Mouse (Mus musculus) spleen, postnatal 14 days (tissue): Measurements from ENCODE around the gene Gm21887.
"Not testable (repeated sequence)": the region's sequence is repeated elsewhere in the genome, so short reads cannot be mapped to it uniquely, and the experiment has no call there.

Experiments used
- DNase-seq, 2 experiments: peaks; one replicate each; pipeline ENCODE4 v3.0.0; 2021 to 2022; ENCODE audit warnings: low spot score in 2 of 2

Gm21887 gene

DNA sequence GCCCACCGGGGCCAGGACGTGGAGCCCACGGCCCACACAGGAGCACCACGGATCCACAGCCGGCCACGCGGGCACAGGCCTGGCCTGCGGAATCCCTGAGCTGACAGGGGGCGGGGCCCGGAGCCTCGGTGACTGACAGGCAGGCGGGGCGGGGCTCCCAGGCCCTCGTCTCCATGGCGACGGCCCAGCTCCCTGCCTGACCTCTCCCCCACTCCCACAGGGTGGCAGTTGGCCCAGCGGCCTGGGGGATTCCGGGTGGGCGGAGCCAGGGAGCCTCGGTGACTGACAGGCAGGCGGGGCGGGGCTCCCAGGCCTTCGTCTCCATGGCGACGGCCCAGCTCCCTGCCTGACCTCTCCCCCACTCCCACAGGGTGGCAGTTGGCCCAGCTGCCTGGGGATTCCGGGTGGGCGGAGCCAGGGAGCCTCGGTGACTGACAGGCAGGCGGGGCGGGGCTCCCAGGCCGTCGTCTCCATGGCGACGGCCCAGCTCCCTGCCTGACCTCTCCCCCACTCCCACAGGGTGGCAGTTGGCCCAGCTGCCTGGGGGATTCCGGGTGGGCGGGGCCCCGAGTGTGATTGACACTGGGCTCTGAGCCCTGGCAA, 11.5 kb upstream of the Gm21887 start:
- DNase-seq: peak; percentile 99 to 100

DNA sequence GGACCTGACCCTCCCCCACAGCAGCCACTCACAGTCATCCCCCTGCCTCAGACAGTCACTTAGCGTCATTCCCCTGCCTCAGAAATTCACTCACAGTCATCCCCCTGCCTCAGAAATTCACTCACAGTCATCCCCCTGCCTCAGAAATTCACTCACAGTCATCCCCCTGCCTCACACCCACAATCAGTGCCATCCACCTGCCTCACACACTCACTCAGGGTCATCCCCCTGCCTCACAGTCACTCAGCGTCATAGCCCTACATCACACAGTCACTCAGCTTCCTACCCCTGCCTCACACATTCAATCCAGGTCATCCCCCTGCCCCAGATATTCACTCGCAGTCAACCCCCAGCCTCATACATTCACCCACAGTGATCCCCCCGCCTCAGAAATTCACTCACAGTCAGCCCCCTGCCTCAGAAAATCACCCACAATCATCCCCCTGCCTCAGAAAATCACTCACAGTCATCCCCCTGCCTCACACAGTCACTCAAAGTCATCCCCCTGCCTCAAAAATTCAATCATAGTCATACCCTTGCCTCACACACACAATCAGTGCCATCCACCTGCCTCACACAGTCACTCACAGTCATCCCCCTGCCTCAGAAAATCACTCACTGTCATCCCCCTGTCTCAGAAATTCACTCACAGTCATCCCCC, 10.8 kb upstream of the Gm21887 start:
- not testable (repeated sequence) for DNase-seq

DNA sequence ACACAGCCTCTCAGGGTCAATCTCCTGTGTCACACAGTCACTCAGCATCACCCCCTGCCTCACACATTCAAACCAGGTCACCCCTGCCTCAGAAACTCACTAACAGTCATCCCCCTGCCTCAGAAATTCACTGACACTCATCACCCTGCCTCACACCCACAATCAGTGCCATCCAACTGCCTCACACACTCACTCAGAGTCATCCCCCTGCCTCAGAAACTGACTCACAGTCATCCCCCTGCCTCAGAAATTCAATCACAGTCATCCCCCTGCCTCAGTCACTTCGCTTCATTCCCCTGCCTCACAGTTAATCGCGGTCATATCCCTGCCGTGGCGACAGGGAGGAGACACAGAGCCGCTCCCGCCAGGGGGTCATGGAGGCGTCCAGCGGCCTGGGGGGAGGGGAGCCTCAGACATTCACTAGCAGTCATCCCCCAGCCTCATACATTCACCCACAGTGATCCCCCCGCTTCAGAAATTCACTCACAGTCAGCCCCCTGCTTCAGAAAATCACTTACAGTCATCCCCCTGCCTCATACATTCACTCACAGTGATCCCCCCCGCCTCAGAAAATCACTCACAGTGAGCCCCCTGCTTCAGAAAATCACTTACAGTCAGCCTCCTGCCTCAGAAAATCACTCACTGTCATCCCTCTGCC, 10.1 kb upstream of the Gm21887 start:
- peak in 1 of 2 experiments; percentile 39 for DNase-seq

DNA sequence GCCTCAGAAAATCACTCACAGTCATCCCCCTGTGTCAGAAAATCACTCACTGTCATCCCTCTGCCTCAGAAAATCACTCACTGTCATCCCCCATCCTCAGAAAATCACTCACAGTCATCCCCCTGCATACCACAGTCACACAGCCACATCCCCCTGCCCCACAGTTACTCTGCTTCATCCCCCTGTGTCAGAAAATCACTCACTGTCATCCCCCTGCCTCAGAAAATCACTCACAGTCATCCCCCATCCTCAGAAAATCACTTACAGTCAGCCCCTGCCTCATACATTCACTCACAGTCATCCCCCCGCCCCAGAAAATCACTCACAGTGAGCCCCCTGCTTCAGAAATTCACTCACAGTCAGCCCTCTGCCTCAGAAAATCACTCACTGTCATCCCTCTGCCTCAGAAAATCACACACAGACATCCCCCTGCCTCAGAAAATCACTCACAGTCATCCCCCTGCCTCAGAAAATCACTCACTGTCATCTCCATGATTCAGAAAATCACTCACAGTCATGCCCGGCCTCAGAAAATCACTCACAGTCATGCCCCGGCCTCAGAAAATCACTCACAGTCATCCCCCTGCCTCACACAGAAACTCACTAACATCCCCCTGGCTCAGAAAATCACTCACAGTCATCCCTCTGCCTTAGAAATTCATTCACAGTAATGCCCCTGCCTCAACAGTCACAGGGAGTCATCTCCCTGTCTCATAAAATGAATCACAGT, 9.4 kb upstream of the Gm21887 start:
- not testable (repeated sequence) for DNase-seq

DNA sequence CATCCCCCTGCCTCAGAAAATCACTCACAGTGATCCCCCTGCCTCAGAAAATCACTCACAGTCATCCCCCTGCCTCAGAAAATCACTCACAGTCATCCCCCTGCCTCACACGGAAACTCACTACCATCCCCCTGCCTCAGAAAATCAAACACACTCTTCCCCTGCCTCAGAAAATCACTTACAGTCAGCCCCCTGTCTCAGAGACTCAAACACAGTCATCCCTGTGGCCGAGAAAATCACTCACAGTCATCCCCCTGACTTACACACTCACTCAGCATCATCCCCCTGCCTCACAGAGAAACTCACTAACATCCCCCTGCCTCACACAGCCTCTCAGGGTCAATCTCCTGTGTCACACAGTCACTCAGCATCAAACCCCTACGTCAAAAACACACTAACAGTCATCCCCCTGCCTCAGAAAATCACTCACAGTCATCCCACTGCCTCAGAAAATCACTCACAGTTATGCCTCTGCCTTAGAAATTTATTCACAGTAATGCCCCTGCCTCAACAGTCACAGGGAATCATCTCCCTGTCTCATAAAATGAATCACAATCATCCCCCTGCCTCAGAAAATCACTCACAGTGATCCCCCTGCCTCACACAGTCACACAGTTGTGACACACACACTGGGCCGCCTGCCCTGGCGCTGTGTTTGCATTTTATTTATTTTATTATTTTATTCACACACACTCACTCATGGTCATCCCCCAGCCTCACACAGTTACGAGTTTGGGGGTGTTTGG, 8.6 kb upstream of the Gm21887 start:
- not testable (repeated sequence) for DNase-seq

DNA sequence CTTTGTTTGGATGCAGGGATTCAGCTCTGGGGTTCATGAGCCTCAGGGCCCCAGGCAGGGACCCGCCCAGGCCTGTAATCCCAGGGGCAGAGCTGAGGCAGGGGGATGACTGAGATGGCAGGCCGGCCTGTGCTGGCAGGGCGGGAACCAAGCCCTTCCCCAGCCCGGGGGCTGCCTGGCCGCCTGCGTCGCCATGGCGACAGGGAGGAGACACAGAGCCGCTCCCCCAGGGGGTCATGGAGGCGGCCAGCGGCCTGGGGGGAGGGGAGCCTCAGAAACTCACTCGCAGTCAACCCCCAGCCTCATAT, 8.1 kb upstream of the Gm21887 start:
- not testable (repeated sequence) for DNase-seq

DNA sequence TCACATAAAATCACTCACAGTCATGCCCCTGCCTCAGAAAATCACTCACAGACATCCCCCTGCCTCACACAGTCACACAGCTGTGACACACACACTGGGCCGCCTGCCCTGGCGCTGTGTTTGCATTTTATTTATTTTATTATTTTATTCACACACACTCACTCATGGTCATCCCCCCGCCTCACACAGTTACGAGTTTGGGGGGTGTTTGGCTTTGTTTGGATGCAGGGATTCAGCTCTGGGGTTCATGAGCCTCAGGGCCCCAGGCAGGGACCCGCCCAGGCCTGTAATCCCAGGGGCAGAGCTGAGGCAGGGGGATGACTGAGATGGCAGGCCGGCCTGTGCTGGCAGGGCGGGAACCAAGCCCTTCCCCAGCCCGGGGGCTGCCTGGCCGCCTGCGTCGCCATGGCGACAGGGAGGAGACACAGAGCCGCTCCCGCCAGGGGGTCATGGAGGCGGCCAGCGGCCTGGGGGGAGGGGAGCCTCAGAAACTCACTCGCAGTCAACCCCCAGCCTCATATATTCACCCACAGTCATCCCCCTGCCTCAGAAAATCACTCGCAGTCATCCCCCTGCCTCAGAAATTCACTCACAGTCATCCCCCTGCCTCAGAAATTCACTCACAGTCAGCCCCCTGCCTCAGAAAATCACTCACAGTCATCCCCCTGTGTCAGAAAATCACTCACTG, 6.8 kb upstream of the Gm21887 start:
- DNase-seq: not testable (repeated sequence)

DNA sequence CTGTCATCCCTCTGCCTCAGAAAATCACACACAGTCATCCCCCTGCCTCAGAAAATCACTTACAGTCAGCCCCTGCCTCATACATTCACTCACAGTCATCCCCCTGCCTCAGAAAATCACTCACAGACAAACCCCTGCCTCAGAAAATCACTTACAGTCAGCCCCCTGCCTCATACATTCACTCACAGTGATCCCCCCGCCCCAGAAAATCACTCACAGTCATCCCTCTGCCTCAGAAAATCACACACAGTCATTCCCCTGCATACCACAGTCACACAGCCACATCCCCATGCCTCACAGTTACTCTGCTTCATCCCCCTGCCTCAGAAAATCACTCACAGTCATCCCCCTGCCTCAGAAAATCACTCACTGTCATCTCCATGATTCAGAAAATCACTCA, 5.9 kb upstream of the Gm21887 start:
- DNase-seq: not testable (repeated sequence)

DNA sequence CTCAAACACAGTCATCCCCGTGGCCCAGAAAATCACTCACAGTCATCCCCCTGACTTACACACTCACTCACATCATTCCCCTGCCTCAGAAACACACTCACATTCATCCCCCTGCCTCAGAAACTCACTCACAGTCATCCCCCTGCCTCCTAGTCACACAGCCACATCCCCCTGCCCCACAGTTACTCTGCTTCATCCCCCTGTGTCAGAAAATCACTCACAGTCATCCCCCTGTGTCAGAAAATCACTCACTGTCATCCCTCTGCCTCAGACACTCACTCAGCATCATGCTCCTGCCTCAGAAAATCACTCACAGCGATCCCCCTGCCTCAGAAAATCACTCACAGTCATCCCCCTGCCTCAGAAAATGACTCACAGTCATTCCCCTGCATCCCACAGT, 5.2 kb upstream of the Gm21887 start:
- DNase-seq: not testable (repeated sequence)

DNA sequence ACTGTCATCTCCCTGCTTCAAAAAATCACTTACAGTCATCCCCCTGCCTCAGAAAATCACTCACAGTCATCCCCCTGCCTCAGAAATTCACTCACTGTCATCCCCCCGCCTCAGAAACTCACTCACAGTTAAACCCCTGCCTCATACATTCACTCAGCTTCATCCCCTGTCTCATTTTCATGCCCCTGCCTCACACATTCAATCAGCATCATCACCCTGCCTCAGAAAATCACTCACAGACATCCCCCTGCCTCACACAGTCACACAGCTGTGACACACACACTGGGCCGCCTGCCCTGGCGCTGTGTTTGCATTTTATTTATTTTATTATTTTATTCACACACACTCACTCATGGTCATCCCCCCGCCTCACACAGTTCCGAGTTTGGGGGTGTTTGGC, 4.7 kb upstream of the Gm21887 start:
- DNase-seq: not testable (repeated sequence)

DNA sequence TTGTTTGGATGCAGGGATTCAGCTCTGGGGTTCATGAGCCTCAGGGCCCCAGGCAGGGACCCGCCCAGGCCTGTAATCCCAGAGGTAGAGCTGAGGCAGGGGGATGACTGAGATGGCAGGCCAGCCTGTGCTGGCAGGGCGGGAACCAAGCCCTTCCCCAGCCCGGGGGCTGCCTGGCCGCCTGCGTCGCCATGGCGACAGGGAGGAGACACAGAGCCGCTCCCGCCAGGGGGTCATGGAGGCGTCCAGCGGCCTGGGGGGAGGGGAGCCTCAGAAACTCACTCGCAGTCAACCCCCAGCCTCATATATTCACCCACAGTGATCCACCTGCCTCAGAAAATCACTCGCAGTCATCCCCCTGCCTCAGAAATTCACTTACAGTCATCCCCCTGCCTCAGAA, 4.3 kb upstream of the Gm21887 start:
- DNase-seq: peak in 1 of 2 experiments; percentile 43

DNA sequence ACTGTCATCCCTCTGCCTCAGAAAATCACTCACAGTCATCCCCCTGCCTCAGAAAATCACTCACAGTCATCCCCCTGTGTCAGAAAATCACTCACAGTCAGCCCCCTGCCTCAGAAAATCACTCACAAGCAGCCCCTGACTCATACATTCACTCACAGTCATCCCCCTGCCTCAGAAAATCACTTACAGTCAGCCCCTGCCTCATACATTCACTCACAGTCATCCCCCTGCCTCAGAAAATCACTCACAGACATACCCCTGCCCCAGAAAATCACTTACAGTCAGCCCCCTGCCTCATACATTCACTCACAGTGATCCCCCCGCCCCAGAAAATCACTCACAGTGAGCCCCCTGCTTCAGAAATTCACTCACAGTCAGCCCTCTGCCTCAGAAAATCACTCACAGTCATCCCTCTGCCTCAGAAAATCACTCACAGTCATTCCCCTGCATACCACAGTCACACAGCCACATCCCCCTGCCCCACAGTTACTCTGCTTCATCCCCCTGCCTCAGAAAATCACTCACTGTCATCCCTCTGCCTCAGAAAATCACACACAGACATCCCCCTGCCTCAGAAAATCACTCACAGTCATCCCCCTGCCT, 3.7 kb upstream of the Gm21887 start:
- not testable (repeated sequence) for DNase-seq

DNA sequence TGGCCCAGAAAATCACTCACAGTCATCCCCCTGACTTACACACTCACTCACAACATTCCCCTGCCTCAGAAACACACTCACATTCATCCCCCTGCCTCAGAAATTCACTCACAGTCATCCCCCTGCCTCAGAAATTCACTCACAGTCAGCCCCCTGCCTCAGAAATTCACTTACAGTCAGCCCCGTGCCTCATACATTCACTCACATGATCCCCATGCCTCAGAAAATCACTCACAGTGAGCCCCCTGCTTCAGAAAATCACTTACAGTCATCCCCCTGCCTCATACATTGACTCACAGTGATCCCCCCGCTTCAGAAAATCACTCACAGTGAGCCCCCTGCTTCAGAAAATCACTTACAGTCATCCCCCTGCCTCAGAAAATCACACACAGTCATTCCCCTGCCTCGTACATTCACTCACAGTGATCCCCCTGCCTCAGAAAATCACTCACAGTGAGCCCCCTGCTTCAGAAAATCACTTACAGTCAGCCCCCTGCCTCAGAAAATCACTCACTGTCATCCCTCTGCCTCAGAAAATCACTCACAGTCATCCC, 2.7 kb upstream of the Gm21887 start:
- not testable (repeated sequence) for DNase-seq

DNA sequence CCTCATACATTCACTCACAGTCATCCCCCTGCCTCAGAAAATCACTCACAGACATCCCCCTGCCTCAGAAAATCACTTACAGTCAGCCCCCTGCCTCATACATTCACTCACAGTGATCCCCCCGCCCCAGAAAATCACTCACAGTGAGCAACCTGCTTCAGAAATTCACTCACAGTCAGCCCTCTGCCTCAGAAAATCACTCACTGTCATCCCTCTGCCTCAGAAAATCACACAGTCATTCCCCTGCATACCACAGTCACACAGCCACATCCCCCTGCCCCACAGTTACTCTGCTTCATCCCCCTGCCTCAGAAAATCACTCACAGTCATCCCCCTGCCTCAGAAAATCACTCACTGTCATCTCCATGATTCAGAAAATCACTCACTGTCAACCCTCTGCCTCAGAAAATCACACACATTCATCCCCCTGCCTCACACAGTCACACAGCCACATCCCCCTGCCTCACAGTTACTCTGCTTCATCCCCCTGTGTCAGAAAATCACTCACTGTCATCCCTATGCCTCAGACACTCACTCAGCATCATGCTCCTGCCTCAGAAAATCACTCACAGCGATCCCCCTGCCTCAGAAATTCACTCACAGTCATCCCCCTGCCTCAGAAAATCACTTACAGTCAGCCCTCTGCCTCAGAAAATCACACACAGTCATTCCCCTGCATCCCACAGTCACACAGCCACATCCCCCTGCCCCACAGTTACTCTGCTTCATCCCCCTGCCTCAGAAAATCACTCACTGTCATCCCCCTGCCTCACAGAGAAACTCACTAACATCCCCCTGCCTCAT, 1.9 kb upstream of the Gm21887 start:
- not testable (repeated sequence) for DNase-seq

DNA sequence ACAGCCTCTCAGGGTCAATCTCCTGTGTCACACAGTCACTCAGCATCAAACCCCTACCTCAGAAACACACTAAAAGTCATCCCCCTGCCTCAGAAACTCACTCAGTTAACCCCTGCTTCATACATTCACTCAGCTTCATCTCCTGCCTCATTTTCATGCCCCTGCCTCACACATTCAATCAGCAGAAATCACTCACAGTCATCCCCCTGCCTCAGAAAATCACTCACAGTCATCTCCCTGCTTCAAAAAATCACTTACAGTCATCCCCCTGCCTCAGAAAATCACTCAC, 1.3 kb upstream of the Gm21887 start:
- not testable (repeated sequence) for DNase-seq

DNA sequence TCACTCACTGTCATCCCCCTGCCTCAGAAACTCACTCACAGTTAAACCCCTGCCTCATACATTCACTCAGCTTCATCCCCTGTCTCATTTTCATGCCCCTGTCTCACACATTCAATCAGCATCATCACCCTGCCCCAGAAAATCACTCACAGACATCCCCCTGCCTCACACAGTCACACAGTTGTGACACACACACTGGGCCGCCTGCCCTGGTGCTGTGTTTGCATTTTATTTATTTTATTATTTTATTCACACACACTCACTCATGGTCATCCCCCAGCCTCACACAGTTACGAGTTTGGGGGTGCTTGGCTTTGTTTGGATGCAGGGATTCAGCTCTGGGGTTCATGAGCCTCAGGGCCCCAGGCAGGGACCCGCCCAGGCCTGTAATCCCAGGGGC, 875 bp upstream of the Gm21887 start:
- DNase-seq: peak in 1 of 2 experiments; percentile 27

DNA sequence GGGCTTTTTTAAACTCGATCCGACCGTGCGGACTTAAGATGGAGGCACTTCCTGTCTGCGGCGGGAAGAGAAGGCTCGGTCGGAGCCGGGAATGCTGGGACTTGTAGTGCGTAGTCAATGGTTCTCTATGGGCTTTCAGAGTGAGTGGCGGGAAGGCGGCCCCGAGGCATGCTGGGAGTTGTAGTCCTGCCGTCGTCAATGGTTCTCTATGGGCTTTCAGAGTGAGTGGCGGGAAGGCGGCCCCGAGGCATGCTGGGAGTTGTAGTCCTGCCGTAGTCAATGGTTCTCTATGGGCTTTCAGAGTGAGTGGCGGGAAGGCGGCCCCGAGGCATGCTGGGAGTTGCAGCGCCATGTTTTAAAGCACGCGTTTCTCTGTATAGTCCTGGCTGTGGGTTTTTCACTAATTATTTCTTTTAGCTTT, 352 bp downstream of the Gm21887 start:
- peak; percentile 100 for DNase-seq

DNA sequence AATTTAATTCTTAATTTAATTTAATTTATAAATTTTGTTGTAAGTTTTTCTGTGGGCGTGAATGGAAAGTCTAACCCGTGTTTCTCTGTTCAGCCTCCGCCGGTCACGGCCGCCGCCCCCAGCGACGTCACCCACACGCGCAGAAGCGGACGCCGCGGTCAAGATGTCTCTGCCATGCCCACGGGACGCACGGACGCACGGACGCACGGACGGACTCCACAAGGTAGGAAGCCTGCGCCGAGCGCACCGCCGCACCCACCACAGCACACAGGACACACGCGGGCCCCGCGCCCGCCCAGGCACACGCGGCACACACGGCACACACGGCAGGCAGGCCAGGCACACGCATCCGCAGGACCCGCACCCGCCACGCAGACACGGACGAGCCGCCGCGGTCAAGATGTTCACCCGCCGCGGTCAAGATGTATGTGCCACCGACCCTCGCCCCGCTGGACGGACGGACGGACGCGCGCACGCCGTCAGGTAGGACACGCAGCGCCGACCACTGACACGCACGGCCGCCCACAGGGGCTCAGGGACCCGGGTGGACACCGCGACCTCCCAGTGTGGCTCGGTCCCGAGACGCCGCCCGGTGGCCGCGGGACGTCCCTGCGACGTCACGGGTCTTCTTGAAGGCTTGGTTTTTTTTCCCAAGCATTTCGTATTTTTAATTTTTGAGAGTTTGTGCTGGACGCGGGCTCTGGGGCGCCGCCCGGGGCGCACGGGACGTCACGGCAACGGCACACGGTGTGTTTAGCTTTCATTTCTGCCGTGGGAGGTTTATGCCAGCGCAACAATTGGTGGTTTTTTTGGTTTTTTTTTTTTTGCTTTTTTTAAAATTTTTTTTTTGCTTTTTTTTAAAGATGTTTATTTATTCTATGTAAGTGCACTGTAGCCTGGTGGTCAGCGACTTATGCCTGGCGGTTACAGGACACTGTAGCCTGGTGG, 1.4 kb downstream of the Gm21887 start:
- peak; percentile 62 to 70 for DNase-seq

DNA sequence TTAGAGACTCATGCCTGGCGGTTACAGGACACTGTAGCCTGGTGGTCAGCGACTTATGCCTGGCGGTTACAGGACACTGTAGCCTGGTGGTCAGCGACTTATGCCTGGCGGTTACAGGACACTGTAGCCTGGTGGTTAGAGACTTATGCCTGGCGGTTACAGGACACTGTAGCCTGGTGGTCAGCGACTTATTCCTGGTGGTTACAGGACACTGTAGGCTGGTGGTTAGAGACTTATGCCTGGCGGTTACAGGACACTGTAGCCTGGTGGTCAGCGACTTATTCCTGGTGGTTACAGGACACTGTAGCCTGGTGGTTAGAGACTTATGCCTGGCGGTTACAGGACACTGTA, 2.0 kb downstream of the Gm21887 start:
- not testable (repeated sequence) for DNase-seq
